Mouse (Mus musculus) liver, adult 2 months (tissue): ENCODE results near the gene Vmn1r118. TPM values are rescaled to one million over a fixed set of nuclear protein-coding genes. Genes with fewer than 3 reads are reported as not detected.
"Not testable (repeated sequence)": the region's sequence is repeated elsewhere in the genome, so short reads cannot be mapped to it uniquely, and the experiment has no call there.

Experiments
- DNase-seq: peaks from one replicate; pipeline ENCODE4 v3.0.0-alpha.2; 2011; ENCODE audit warnings: low read depth, low spot score; ENCODE audit errors: extremely low read depth
- H3K27ac ChIP-seq: fragments of 200-500 bp; replicated peaks from 2 replicates; pipeline ENCODE4 v1.5.1; 2012; ENCODE audit warnings: low read depth, mild to moderate bottlenecking, control low read depth, inconsistent platforms, low read length; ENCODE audit not compliant: insufficient read depth
- H3K27me3 ChIP-seq: fragments of 200-500 bp; 2 replicates; pipeline ENCODE4 v1.6.1; 2012; ENCODE audit warnings: mild to moderate bottlenecking, moderate library complexity, low read length, inconsistent platforms; ENCODE audit not compliant: control insufficient read depth, insufficient read depth
- H3K36me3 ChIP-seq: fragments of 200-500 bp; 2 replicates; pipeline ENCODE4 v1.6.1; 2012; ENCODE audit warnings: low read length, inconsistent platforms; ENCODE audit not compliant: control insufficient read depth, insufficient read depth
- H3K4me1 ChIP-seq: fragments of 200-500 bp; 2 replicates; pipeline ENCODE4 v1.6.1; 2011; ENCODE audit warnings: low read length; ENCODE audit not compliant: control insufficient read depth, insufficient read depth
- H3K4me3 ChIP-seq: fragments of 200-500 bp; 2 replicates; pipeline ENCODE4 v1.5.1; 2011; ENCODE audit warnings: low read depth, mild to moderate bottlenecking, control low read depth, low read length, moderate library complexity; ENCODE audit not compliant: insufficient read depth
- H3K79me2 ChIP-seq: fragments of 200-500 bp; 2 replicates; pipeline ENCODE4 v1.6.1; 2012; ENCODE audit warnings: inconsistent platforms, mild to moderate bottlenecking, low read length, moderate library complexity; ENCODE audit not compliant: control insufficient read depth, insufficient read depth
- H3K9ac ChIP-seq: fragments of 200-500 bp; 2 replicates; pipeline ENCODE4 v1.6.1; 2012; ENCODE audit warnings: low read depth, mild to moderate bottlenecking, control low read depth, inconsistent platforms, low read length
- WGBS: fragments of 180-500 bp; shearing (Covaris S2); methylation state at CpG from one replicate; pipeline ENCODE4 v1.1.7; 2018; 5-methylcytosine and 5-hydroxymethylcytosine counted together
- polyA plus RNA-seq: library from polyadenylated mRNA; depleted of rRNA; stranded (reverse); fragments of >200 nt; gene quantifications from 2 replicates; pipeline ENCODE4 v1.2.3, GENCODE M21; 2012; rRNA removed
- total RNA-seq: library from RNA; depleted of rRNA; stranded (reverse); fragments of >200 nt; gene quantifications from 2 replicates; pipeline ENCODE4 v1.2.3, GENCODE M21; 2014; rRNA removed

Gene Vmn1r118
- total RNA-seq (not detected in 2 replicates), polyA plus RNA-seq (not detected in 2 replicates)

- not testable (repeated sequence) for H3K79me2 ChIP-seq, H3K27ac ChIP-seq, H3K4me1 ChIP-seq, H3K27me3 ChIP-seq, H3K9ac ChIP-seq, H3K4me3 ChIP-seq, DNase-seq, H3K36me3 ChIP-seq
- WGBS, result no CpG with 5 or more reads among the region's 2 CpGs
Measured at GRCm38 (mm10) chr7:20912247-20912646, at the start of gene Vmn1r118. Gene Vmn1r118, minus strand, starts transcription at chr7:20912347.

GRCm38 (mm10) chr7:20884021-20884420 is 28.1 kb downstream of the Vmn1r118 start, which contains the start of gene Vmn1r117:
Gene Vmn1r117, minus strand, starts transcription at chr7:20884121.
- not testable (repeated sequence) for H3K27ac ChIP-seq, DNase-seq, H3K9ac ChIP-seq, H3K4me3 ChIP-seq, H3K79me2 ChIP-seq, H3K27me3 ChIP-seq, H3K36me3 ChIP-seq, H3K4me1 ChIP-seq
- no CpG with 5 or more reads among the region's 2 CpGs for WGBS

GRCm38 (mm10) chr7:20871956-20872355 is 40.2 kb downstream of the Vmn1r118 start, which contains the start of gene Vmn1r116:
Gene Vmn1r116, plus strand, starts transcription at chr7:20872256.
- H3K79me2 ChIP-seq, H3K4me1 ChIP-seq, H3K36me3 ChIP-seq, H3K27me3 ChIP-seq, H3K27ac ChIP-seq, H3K9ac ChIP-seq, DNase-seq, H3K4me3 ChIP-seq: not testable (repeated sequence)
- WGBS, result 30% methylated on average over 3 of the region's 3 CpGs

Other genes starting within 250 kb of the Vmn1r118 start
- not detected in 2 replicates for gene Vmn1r107, start 243.4 kb downstream of the Vmn1r118 start, total RNA-seq
- not detected in 2 replicates for gene Vmn1r107, start 243.4 kb downstream of the Vmn1r118 start, polyA plus RNA-seq
- gene Vmn1r111, start 209.1 kb downstream of the Vmn1r118 start, total RNA-seq, result not detected in 2 replicates
- gene Vmn1r111, start 209.1 kb downstream of the Vmn1r118 start, polyA plus RNA-seq, result not detected in 2 replicates
- not detected in 2 replicates for gene Gm10668, start 181.7 kb downstream of the Vmn1r118 start, total RNA-seq
- gene Gm10668, start 181.7 kb downstream of the Vmn1r118 start, polyA plus RNA-seq, result not detected in 2 replicates
- not detected in 2 replicates for gene Vmn1r112, start 141.2 kb downstream of the Vmn1r118 start, total RNA-seq
- not detected in 2 replicates for gene Vmn1r112, start 141.2 kb downstream of the Vmn1r118 start, polyA plus RNA-seq
- not detected in 2 replicates for gene Vmn1r113, start 125.1 kb downstream of the Vmn1r118 start, total RNA-seq
- not detected in 2 replicates for gene Vmn1r113, start 125.1 kb downstream of the Vmn1r118 start, polyA plus RNA-seq
- gene Vmn1r114, start 100.2 kb downstream of the Vmn1r118 start, total RNA-seq, result not detected in 2 replicates
- gene Vmn1r114, start 100.2 kb downstream of the Vmn1r118 start, polyA plus RNA-seq, result not detected in 2 replicates
- not detected in 2 replicates for gene Vmn1r115, start 67.4 kb downstream of the Vmn1r118 start, total RNA-seq
- not detected in 2 replicates for gene Vmn1r115, start 67.4 kb downstream of the Vmn1r118 start, polyA plus RNA-seq
- not detected in 2 replicates for gene Vmn1r116, start 40.1 kb downstream of the Vmn1r118 start, total RNA-seq
- not detected in 2 replicates for gene Vmn1r116, start 40.1 kb downstream of the Vmn1r118 start, polyA plus RNA-seq
- not detected in 2 replicates for gene Vmn1r117, start 28.2 kb downstream of the Vmn1r118 start, total RNA-seq
- not detected in 2 replicates for gene Vmn1r117, start 28.2 kb downstream of the Vmn1r118 start, polyA plus RNA-seq
- gene Vmn1r119, start 100.1 kb upstream of the Vmn1r118 start, total RNA-seq, result not detected in 2 replicates
- not detected in 2 replicates for gene Vmn1r119, start 100.1 kb upstream of the Vmn1r118 start, polyA plus RNA-seq
- not detected in 2 replicates for gene Vmn1r120, start 141.4 kb upstream of the Vmn1r118 start, total RNA-seq
- gene Vmn1r120, start 141.4 kb upstream of the Vmn1r118 start, polyA plus RNA-seq, result not detected in 2 replicates
- gene Vmn1r121, start 186.2 kb upstream of the Vmn1r118 start, total RNA-seq, result not detected in 2 replicates
- not detected in 2 replicates for gene Vmn1r121, start 186.2 kb upstream of the Vmn1r118 start, polyA plus RNA-seq
- not detected in 2 replicates for gene Vmn1r122, start 221.8 kb upstream of the Vmn1r118 start, total RNA-seq
- not detected in 2 replicates for gene Vmn1r122, start 221.8 kb upstream of the Vmn1r118 start, polyA plus RNA-seq
- gene Vmn1r123, start 249.8 kb upstream of the Vmn1r118 start, total RNA-seq, result not detected in 2 replicates
- not detected in 2 replicates for gene Vmn1r123, start 249.8 kb upstream of the Vmn1r118 start, polyA plus RNA-seq